Mouse (Mus musculus): ENCODE results near the gene Dnpep.

The Dnpep gene

GRCm38 (mm10) chr1:75317241-75318201 is at the start of gene Dnpep:
Dnpep (minus strand) TSS chr1:75317990.
- peak; percentile 100 for DNase-seq (ENCODE audit: low spot score)

- no peak for DNase-seq (ENCODE audit: low spot score)
These were observed 47.8 kb upstream of the Dnpep start for GRCm38 (mm10) chr1:75365510-75366137.

- DNase-seq (ENCODE audit: low spot score), result no peak
These were observed 46.1 kb upstream of the Dnpep start for GRCm38 (mm10) chr1:75363868-75364267.

- DNase-seq (ENCODE audit: low spot score), result no peak
These were observed 44.0 kb upstream of the Dnpep start for GRCm38 (mm10) chr1:75361750-75362149.

GRCm38 (mm10) chr1:75361123-75361522 is 43.3 kb upstream of the Dnpep start:
- no peak for DNase-seq (ENCODE audit: low spot score)

- DNase-seq (ENCODE audit: low spot score), result peak; percentile 69
These were observed 42.6 kb upstream of the Dnpep start, which contains the start of gene Des for GRCm38 (mm10) chr1:75360112-75361031. Des (plus strand) TSS chr1:75360329.

- no peak for DNase-seq (ENCODE audit: low spot score)
These were observed 41.6 kb upstream of the Dnpep start for GRCm38 (mm10) chr1:75359346-75359745.

- DNase-seq (ENCODE audit: low spot score), result no peak
These were observed 40.2 kb upstream of the Dnpep start for GRCm38 (mm10) chr1:75358009-75358408.

- no peak for DNase-seq (ENCODE audit: low spot score)
These were observed 39.5 kb upstream of the Dnpep start for GRCm38 (mm10) chr1:75357261-75357660.

GRCm38 (mm10) chr1:75349275-75349674 is 31.5 kb upstream of the Dnpep start:
- DNase-seq (ENCODE audit: low spot score), result no peak

GRCm38 (mm10) chr1:75347279-75347678 is 29.5 kb upstream of the Dnpep start:
- DNase-seq (ENCODE audit: low spot score), result no peak

GRCm38 (mm10) chr1:75345036-75345935 is 27.5 kb upstream of the Dnpep start:
- DNase-seq (ENCODE audit: low spot score), result no peak

GRCm38 (mm10) chr1:75344291-75345035 is 26.7 kb upstream of the Dnpep start:
- no peak for DNase-seq (ENCODE audit: low spot score)

GRCm38 (mm10) chr1:75342874-75343416 is 25.2 kb upstream of the Dnpep start:
- peak; percentile 73 for DNase-seq (ENCODE audit: low spot score)

GRCm38 (mm10) chr1:75340519-75340918 is 22.7 kb upstream of the Dnpep start:
- DNase-seq (ENCODE audit: low spot score), result no peak

GRCm38 (mm10) chr1:75339337-75339736 is 21.5 kb upstream of the Dnpep start:
- no peak for DNase-seq (ENCODE audit: low spot score)

- peak; percentile 69 for DNase-seq (ENCODE audit: low spot score)
These were observed 20.4 kb upstream of the Dnpep start for GRCm38 (mm10) chr1:75338091-75338694.

- no peak for DNase-seq (ENCODE audit: low spot score)
These were observed 19.3 kb upstream of the Dnpep start for GRCm38 (mm10) chr1:75337097-75337496.

GRCm38 (mm10) chr1:75336461-75336860 is 18.7 kb upstream of the Dnpep start:
- no peak for DNase-seq (ENCODE audit: low spot score)

Measured in urinary bladder, postnatal 14 days (tissue).